Mouse (Mus musculus): ENCODE results near the gene Zfp235.

DNA sequence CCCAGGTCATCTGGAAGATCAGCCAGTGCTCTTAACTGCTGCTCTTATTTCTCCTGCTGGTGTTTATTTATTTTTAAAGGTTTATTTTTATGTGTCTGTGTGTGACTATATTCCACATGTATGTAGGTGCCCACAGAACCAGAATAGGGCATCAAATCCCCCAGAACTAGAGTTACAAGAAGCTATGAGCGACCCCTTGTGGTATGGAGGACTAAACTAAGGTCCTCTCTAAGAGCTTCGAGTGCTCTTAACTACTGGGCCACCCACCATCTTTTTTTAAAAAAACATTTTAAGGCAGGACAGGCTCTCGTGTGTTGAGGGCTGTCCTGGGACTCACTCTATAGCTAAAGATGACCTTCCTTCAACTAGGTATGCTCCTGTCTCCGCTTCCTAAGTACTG lies 47.1 kb upstream of the Zfp235 start:
- no peak for TF ChIP-seq CTCF (IDR thresholded peaks at IDR 0.05; ENCODE audit: low read depth, low read length)
- TF ChIP-seq POLR2A (IDR thresholded peaks at IDR 0.05; ENCODE audit: borderline replicate concordance, low read depth, low read length) = no peak
